Mouse (Mus musculus) right cerebral cortex, postnatal 36 days (tissue): ENCODE measurements around the gene Anpep.
A peak's percentile ranks its signal among the peaks of the same experiment; 100 is the strongest.
"Not testable (repeated sequence)": the region's sequence is repeated elsewhere in the genome, so short reads cannot be mapped to it uniquely, and the experiment has no call there.

Experiments
- DNase-seq, 2 experiments: peaks; one replicate each; pipeline ENCODE4 v3.0.0; 2022; ENCODE audit warnings: low spot score in 2 of 2, mixed read lengths in 1 of 2

The Anpep gene

DNA sequence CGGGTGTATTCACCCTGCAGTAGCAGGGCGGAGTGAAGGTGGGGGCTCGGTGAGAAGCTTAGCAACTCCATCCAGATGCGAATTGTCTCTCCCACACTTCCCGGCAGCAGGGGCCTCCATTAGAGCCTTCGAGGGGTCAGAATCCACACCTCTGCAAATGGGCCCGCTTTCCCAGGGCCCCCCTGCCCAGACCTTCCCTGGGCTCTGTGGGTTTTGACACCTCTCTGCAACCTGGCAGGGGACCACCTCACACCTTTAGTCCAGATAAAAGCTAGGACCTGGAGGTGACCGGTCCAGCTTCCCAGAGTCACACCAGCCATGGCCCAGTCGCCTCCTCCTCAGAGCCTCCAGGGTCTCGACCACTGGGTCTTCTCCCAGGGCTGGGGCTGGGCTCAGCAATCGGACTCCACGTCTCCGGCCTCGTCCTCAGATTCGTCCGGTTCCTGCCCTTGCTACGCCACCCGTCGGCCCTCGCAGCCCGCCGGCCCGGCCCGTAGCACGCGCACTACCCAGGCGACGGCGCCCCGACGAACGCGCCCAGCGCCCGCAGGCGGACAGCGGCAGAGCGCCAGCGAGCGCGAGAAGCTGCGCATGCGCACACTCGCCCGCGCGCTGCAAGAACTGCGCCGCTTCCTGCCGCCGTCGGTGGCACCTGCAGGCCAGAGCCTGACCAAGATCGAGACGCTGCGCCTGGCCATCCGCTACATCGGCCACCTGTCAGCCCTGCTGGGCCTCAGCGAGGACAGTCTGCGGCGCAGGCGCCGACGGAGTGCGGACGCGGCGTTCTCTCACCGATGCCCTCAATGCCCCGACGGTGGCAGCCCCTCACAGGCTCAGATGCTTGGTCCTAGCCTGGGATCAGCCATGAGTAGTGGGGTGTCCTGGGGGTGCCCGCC lies 50.0 kb downstream of the Anpep start, which contains the start of gene Mesp2:
TSS of gene Mesp2 (plus strand) at position 117 of the 896 bp plus-strand sequence.
- peak; percentile 21 to 49 for DNase-seq

DNA sequence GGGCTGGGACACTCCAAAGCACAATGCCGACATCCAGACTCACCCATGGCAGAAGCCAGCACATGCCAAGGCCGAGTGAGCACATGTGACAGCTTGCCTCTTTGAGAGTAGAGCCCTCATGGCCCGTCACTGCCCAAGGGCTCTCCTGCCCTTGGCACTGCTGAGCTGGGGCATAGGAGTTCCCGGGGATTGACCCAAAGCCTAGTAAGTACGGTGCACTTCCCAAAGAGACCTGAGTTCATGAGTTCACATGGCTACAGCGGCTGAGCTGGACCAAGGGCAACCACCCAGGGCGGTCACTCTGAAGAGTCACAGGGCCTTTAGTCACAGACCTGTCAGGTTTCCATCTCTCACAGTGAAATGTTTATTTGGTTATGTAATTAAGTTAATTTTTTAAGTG lies 52.3 kb downstream of the Anpep start:
- DNase-seq: no peak

DNA sequence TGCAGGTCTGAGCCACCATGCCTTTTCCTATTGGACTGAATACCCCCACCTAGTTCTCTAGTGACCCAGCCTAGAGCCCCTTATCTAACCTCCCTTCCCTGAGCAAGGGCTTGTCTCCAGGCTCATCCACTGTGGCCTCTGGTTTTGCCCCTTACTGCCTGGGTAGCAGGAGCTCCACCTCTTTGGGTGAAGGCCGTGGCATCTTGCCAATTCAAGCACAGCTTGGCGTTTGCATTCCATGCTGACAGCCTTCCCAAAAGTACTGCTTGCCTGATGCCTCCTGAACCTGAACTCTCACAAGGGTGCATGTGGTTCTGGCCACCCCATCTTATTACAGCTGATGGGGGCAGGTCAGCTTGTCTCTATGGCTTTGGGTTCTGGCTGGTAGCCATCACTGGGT lies 57.0 kb downstream of the Anpep start:
- no peak for DNase-seq

DNA sequence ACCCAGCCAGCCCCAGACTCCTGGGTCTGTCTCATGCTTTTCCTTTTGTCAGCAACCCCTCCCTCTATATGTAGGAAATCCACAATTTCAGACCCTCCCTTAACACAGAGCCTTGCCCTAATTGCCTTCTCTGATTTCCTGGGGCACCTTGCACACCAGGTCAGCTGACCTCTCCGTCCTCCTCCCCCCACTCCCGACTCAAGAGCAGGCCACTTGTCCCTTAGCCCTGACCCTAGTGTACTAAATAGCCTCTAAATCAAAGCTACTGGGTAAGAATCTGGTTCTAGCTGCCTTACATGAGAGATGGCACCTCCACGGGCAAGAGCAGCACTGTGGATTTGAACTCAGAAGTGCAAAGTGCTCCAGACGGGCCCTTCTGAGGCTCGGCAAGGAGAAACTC lies 58.8 kb downstream of the Anpep start:
- no peak for DNase-seq

DNA sequence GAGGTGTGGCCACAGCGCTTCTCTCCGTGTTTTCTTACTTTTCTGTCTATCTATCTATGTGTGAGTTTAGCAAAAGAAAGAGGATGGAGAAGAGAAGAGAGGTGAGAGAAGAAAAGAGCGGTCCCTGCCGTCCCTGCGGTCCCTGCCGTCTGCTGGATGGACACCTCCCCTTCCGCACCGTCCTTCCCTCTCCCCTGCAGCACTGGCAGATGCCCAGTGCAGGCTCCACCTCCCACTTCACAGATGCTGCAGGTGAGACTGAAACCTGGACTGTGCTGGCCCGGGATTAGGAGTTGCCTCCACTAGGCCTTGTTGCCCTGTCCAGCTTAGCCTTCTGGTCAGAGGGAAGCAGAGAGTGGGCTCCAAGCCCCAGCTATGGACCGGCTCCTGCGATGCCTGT lies 59.5 kb downstream of the Anpep start:
- no peak for DNase-seq

DNA sequence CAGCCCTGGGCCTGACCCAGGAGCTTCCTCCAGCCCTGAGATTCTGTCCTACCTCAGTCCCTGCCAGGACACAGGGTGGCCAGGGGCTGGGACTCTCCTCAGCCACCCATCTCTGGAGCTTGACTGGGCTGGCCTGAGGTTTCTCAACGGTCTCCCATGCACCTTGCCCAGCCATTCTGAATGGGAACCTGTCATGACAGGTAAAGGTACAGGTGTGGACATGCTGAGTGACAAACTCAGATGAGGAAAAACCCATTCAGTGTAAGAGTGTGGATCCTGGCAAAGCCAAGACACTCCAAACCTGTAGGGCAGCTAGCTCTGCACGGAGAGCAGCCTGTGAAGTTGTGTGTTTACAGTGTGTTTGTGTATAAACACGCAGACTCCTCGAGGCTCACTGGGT lies 60.5 kb downstream of the Anpep start:
- DNase-seq: no peak

DNA sequence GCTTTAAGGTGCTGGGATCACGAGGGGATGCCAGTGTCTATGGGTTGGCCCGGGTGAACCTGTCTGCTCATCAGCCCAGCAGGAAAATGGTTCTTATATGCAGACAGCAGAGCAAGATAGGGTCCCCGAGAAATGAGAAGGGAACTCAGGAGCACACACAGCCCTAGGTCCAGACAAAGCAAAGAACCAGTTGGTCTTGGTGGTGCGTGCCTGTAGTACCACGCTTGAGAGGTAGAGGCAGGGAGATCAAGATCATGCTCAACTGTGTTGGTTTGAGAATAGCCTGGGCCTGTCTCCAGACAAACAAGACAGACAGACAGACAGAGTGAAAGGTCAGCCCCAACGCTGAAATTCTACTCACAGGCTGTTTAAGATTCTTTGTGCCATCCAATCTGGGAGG lies 61.4 kb downstream of the Anpep start:
- DNase-seq: no peak

DNA sequence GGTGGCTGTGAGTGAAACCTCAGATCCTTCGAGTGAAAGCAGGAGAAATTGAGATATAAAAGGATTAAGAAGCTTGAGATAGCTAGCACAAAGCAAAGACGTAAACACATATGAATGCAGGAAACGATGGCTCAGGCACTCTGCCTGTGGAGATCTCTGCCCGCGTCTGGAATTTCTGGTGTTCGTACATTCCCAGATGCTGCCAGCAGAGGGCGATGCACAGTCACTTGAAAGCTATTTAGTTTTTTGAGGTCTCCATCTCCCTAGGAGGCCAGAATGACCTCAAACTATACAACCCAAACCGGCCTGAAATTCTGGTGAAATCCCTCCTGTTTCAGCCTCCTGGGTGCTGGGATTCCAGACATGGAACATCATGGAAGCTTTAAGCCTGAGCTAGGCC lies 61.8 kb downstream of the Anpep start:
- DNase-seq: peak; percentile 59 to 61

DNA sequence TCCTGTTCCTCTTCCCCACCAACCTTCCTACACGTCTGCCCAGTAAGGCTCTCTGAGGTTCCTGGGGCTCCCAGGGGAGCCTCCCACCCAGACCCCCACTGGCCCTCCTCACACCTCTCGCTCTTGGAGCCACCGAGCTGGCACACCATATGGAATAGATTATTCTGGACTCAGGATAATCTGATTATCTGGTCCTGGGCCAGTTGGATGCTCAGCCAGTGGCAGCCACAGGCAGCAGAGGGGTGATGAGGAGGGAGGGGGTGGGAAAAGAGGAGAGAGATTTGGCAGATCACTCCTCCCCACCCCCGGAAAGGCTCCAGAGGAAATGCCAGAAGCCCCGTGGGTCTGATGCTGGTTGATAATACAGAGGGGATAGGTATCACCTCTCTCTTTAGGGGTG lies 62.3 kb downstream of the Anpep start:
- DNase-seq: no peak

DNA sequence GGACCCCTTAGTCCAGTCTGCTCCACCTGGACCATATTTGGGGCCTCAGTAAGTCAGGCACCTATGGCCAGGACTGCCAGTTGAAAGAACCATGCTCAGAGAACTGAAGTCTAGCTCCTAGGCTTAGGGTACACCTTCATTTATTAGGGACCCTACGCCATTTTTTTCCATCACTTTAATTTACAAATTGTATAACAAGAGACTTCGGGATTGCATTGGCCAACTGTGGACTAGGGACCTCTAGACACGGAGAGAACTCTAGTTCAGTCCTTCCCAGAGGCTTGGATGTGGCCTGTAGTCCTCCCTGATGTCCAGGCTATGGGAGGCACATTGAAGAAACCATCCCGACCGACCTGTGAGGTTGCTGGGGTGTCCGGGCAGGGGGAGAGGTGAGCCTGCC lies 67.2 kb downstream of the Anpep start, which contains the start of gene Mesp1:
TSS of gene Mesp1 (minus strand) at position 101 of the 400 bp plus-strand sequence.
- DNase-seq: no peak

DNA sequence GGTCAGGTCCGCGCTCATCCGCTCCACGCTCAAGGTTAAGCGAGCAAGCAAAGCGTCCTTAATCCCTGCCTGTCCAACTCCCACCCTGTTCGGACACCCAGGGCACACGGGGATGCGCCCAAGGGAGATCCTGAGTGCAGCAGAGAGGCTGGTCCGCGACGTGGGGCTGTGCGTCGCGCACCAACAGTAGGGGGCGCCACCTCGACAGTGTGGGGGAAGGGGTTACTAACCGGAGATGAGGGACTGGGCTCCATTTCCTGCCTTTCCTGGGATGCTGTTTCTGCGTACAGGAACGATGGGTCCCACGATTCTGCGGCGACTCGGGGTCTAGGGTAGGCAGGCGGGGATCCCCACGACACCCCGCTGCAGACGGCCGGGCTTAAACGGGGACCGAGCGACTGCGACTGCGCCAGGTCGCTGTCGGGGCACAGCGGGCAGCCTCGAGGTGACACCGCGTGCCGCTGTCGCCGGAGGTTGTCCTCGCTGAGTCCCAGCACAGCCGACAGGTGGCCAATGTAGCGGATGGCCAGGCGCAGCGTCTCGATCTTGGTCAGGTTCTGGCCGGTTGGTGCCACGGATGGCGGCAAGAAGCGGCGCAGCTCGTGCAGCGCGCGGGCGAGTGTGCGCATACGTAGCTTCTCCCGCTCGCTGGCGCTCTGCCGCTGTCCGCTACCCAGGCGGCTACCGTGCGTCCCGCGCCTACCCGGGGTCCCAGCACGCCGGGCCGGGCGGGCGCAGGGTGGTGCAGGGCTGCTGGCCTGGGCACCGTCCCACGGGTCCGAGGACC lies 68.0 kb downstream of the Anpep start:
- no peak for DNase-seq

DNA sequence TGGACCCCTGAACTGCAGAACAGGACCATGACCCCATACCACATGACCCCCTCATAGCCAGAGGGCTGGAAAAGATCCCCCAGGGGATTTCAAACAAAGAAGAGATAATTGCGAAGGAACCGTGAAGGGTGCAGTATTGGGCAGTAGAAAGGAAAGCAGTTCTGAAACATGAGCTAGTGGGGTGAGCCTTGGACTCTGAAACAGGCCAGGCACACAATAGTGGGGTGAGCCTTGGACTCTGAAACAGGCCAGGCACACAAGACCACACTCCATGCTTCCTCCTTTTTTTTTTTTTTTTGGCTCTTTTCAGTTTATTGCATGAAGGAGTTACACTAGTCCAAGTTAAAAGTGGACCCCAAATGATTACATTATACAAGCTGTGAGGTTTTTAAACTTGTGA lies 71.0 kb downstream of the Anpep start:
- DNase-seq: not testable (repeated sequence)

DNA sequence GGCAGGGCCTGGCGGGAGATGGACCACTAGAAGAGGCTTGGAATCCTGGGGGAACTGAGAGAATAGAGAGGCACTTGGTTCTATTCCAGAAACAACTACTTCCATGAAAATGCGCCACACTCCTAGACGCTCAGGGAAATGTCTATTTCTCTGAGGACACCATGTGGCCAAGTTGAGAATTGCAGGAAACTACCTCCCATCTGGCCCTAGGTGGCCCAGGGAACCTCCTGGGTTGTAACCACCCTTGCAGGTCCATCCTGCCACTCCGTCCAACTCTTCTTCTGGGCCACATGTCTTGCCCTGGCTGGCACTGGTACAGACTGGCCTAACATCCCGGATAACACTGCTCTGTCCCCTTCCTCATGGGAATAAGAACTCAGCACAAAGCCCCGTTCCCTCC lies 74.6 kb downstream of the Anpep start:
- DNase-seq: peak in 1 of 2 experiments; percentile 33

DNA sequence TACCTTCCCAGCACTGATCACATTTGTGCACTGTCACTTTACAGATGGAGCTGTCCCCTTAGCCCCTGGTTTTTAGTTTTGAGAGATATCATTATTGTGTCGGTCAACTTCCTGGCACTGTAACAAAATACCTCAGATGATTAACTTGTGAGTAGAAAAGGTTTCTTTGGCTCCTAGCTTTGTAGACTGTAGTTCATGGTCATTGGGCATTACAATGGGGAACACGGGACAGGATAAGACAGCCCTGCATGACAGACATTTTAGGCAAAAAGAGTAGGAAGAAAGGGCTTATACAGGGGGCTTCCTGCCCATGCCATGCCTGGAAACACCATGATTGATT lies 78.4 kb downstream of the Anpep start:
- DNase-seq: no peak

DNA sequence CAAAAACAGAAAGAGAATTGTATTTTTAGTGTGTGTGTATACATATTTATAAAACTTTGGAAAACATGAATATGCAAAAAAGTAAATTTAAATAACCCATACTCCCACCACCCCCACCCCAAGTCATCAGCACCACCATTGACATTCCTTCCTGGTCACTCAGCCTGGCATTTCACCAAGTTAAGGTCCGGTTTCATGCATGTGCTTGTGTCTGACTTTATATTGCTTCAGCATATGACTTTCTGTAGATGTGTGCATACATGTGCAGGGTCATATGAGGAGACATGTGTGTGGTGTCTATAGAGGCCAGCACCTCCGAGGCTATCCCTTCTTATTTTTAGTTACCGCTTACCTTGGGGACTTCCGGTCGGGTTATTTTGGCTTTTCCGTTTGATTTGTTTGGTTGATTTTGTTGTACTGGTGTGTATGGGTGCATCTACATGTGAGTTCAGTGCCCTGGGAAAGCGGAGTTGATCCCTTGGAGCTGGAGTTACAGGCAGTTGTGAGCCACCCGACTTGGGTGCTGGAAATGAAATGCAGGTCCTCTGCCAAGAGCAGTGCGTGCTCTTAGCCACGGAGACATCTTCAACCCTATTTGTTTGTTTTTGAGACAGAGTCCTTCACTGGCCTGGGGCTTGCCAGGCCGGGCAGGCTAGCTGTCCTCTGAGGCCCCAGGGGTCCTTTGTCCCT lies 78.9 kb downstream of the Anpep start:
- DNase-seq: no peak

DNA sequence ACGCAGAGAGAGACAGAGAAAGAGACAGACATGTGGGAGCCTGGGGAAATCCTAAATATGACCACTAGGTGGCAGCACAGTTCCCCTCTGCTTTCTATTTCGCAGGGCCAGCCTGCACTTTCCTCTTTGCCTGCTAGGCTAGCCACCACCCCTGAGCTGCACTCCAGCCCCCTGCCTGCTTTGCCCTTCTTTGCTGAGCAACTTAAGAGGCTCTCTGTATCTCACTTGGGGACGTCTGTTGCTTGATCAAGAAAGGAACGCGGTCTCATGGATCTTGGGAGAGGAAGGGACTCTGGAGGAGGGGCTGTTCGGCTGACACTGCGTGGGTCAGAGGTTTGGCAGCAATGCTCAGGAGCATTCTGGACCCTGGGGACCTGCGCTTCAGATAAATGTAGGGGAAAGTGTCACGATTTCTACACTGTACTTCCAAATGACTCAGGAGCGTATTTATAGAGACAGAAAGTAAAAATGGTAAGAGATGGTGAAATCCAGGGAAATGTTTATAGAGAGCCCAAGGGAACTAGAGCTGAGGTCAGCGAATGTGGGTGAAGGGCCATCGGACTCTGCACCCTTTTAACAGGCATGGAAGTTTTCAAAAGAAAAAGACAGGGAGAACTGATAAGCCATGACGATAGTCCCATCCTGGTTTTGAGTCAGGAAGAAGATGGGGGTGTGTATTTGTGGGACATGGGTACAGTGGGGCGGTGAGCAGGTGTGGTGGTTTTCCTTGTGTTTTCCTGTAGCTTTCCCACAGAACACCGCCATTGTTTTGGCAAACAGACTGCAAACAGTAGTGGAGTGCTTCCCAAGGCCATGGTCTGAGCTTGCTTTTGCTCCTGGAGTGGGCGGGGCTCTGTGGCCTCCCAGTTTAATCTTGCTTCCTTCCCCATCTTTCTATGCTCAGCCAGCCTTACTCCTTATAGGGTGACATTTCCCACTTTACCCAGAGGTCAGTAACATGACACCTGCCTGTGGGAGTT lies 79.9 kb downstream of the Anpep start:
- peak; percentile 32 to 41 for DNase-seq
